Mouse (Mus musculus) macrophage (primary cell): ENCODE results near the gene Dcaf8. TPM values are rescaled to one million over a fixed set of nuclear protein-coding genes. Genes with fewer than 3 reads are reported as not detected.

ENCODE experiments used
- H3K27ac ChIP-seq: fragments of 350-480 bp; formaldehyde crosslinking; 2 replicates; pipeline ENCODE4 v1.9.0; 2021
- H3K36me3 ChIP-seq: fragments of 350-480 bp; formaldehyde crosslinking; 2 replicates; pipeline ENCODE4 v1.9.0; 2021; ENCODE audit errors: inconsistent target
- H3K4me3 ChIP-seq: fragments of 350-480 bp; formaldehyde crosslinking; 2 replicates; pipeline ENCODE4 v1.9.0; 2021; ENCODE audit errors: inconsistent target
- H3K79me2 ChIP-seq: fragments of 350-480 bp; formaldehyde crosslinking; 2 replicates; pipeline ENCODE4 v1.9.0; 2021; ENCODE audit errors: inconsistent target
- WGBS: methylation state at CpG from one replicate; pipeline ENCODE4 v1.1.7; 2026; ENCODE audit warnings: inconsistent platforms; ENCODE audit not compliant: missing documents; 5-methylcytosine and 5-hydroxymethylcytosine counted together
- polyA plus RNA-seq: library from polyadenylated mRNA; stranded (reverse); fragments of 250-400 nt; gene quantifications from 3 replicates; pipeline ENCODE4 v1.2.4, GENCODE M21; 2018; ENCODE audit warnings: inconsistent platforms

Gene Dcaf8
- polyA plus RNA-seq, 1 experiment from 2014 or later = 68.0 TPM

DNA sequence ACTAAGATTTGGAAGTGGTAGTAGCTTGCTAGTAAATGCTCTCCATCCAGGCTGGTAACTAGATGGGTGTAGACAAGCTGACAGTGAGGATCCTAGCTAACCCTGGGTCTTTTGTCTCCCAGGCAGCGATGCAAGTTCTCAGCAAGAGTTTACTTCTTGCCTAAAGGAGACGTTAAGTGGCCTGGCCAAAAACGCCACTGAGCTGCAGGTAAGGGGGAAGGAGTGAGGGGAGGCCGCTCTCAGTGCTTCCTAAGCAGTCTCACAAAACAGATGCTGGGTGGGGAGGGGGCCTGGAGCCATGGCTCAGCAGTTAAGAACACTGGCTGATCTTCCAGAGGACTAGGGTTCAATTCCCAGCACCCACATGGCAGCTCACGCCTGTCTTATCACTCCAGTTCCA lies 18.1 kb upstream of the Dcaf8 start:
- H3K27ac ChIP-seq = no peak overlapping the region
- no peak overlapping the region for H3K4me3 ChIP-seq
- peaks cover 46% of the 10 kb centered on the region for H3K36me3 ChIP-seq
- H3K79me2 ChIP-seq = peaks cover 13% of the 10 kb centered on the region; the same call in 1 of the 2 replicates
- 97% methylated on average over 5 of the region's 5 CpGs for WGBS

GRCm38 (mm10) chr1:172132319-172132718 lies 15.6 kb upstream of the Dcaf8 start:
- peaks cover 7% of the 10 kb centered on the region; the same call in 1 of the 2 replicates for H3K79me2 ChIP-seq
- 97% methylated on average over 7 of the region's 7 CpGs for WGBS
- H3K27ac ChIP-seq = no peak overlapping the region
- H3K36me3 ChIP-seq = peaks cover 55% of the 10 kb centered on the region
- H3K4me3 ChIP-seq = no peak overlapping the region

- 89% methylated on average over 7 of the region's 7 CpGs for WGBS
- no peak overlapping the region for H3K4me3 ChIP-seq
- H3K36me3 ChIP-seq = peaks cover 54% of the 10 kb centered on the region
- H3K79me2 ChIP-seq = no peaks in the 10 kb centered on the region
- no peak overlapping the region for H3K27ac ChIP-seq
These were observed 14.3 kb upstream of the Dcaf8 start for GRCm38 (mm10) chr1:172133535-172133934.

- Histone ChIP-seq H3K36me3 (peaks cover 51% of the 10 kb centered on the region), H3K79me2 (no peaks in the 10 kb centered on the region), H3K4me3 (no peak overlapping the region), H3K27ac (no peak overlapping the region)
- 92% methylated on average over 4 of the region's 4 CpGs for WGBS
These were observed 13.8 kb upstream of the Dcaf8 start for GRCm38 (mm10) chr1:172134072-172134471.

GRCm38 (mm10) chr1:172140160-172140559 lies 7.7 kb upstream of the Dcaf8 start:
- Histone ChIP-seq H3K79me2 (no peaks in the 10 kb centered on the region), H3K27ac (no peak overlapping the region), H3K36me3 (0 out of 2 replicates have a peak, but pooled peaks cover 6% of the 10 kb centered on the region), H3K4me3 (no peak overlapping the region)
- 95% methylated on average over 2 of the region's 2 CpGs for WGBS

DNA sequence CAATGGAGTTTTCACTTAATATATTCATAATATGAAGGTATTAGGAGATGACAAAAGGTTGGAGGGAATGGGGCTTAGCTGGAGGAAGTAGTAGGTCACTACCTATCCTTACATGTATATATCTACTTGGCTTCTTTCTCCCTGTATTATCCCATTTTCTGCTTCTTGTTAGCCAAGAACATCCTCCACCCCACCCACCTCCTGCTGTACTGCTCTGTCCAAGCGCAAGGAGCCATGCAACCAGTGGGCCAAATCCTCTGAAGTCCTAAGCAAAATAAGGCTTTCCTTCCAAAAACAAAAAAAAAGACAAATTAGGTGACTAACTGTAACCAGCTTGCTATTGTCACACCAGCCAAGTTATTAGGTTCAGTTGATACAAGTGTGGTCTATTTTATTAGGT lies 7.1 kb upstream of the Dcaf8 start:
- Histone ChIP-seq H3K27ac (no peak overlapping the region), H3K4me3 (no peak overlapping the region), H3K36me3 (0 out of 2 replicates have a peak, but pooled peaks cover 4% of the 10 kb centered on the region), H3K79me2 (no peaks in the 10 kb centered on the region)
- 100% methylated on average over 1 of the region's 1 CpGs for WGBS

- Histone ChIP-seq H3K79me2 (no peaks in the 10 kb centered on the region), H3K4me3 (no peak overlapping the region), H3K36me3 (no peaks in the 10 kb centered on the region), H3K27ac (no peak overlapping the region)
- WGBS = 91% methylated on average over 3 of the region's 3 CpGs
These were observed 6.4 kb upstream of the Dcaf8 start for GRCm38 (mm10) chr1:172141529-172141928.

GRCm38 (mm10) chr1:172143570-172143969 lies 4.3 kb upstream of the Dcaf8 start:
- H3K4me3 ChIP-seq = no peak overlapping the region
- no peaks in the 10 kb centered on the region for H3K36me3 ChIP-seq
- no peak overlapping the region for H3K27ac ChIP-seq
- peaks cover 4% of the 10 kb centered on the region; the same call in 1 of the 2 replicates for H3K79me2 ChIP-seq
- 0% methylated on average over 1 of the region's 1 CpGs for WGBS

- H3K36me3 ChIP-seq = 0 out of 2 replicates have a peak, but pooled peaks cover 15% of the 10 kb centered on the region
These were observed 533 bp downstream of the Dcaf8 start for GRCm38 (mm10) chr1:172148279-172148954.

GRCm38 (mm10) chr1:172148955-172149815 lies 1.3 kb downstream of the Dcaf8 start:
- peaks cover 57% of the 10 kb centered on the region; the same call in 1 of the 2 replicates for H3K79me2 ChIP-seq
- H3K27ac ChIP-seq = peak overlapping the region; percentile 90
- 2% methylated on average over 19 of the region's 19 CpGs for WGBS
- H3K4me3 ChIP-seq = peak overlapping the region; percentile 92
- 0 out of 2 replicates have a peak, but pooled peaks cover 22% of the 10 kb centered on the region for H3K36me3 ChIP-seq

More at GRCm38 (mm10) chr1:172148279-172148954, 533 bp downstream of the Dcaf8 start:
- Histone ChIP-seq H3K4me3 (peak overlapping the region; percentile 92), H3K27ac (peak overlapping the region; percentile 90), H3K79me2 (peaks cover 51% of the 10 kb centered on the region; the same call in 1 of the 2 replicates)
- WGBS = under 1% methylated on average over 40 of the region's 40 CpGs

- H3K4me3 ChIP-seq = no peak overlapping the region
- H3K79me2 ChIP-seq = peaks cover 95% of the 10 kb centered on the region
- no peak overlapping the region for H3K27ac ChIP-seq
- 0 out of 2 replicates have a peak, but pooled peaks cover 35% of the 10 kb centered on the region for H3K36me3 ChIP-seq
- 93% methylated on average over 3 of the region's 3 CpGs for whole genome bisulfite sequencing
These were observed 6.7 kb downstream of the Dcaf8 start for GRCm38 (mm10) chr1:172154536-172154935.

DNA sequence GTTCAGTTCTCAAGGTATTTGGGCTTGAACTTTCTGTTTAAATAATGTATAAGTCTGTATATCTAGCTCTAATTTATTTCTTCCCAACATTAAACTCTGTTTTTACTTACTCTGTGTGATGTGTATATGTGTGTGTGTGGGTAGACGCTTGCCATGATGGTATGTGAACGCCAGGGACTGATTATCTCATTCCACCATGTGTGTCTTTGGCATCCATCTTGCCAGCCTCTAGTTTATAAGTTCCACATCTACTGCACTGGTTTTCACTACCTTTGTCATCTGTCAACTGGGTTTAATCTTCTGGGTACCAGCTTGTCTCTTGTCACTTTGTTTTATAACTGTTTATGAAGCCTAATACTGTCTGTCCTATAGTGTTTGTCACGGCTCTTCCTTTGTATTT lies 7.6 kb downstream of the Dcaf8 start:
- 0 out of 2 replicates have a peak, but pooled peaks cover 35% of the 10 kb centered on the region for H3K36me3 ChIP-seq
- no peak overlapping the region for H3K4me3 ChIP-seq
- no peak overlapping the region for H3K27ac ChIP-seq
- peaks cover 95% of the 10 kb centered on the region for H3K79me2 ChIP-seq
- WGBS = 90% methylated on average over 3 of the region's 3 CpGs

DNA sequence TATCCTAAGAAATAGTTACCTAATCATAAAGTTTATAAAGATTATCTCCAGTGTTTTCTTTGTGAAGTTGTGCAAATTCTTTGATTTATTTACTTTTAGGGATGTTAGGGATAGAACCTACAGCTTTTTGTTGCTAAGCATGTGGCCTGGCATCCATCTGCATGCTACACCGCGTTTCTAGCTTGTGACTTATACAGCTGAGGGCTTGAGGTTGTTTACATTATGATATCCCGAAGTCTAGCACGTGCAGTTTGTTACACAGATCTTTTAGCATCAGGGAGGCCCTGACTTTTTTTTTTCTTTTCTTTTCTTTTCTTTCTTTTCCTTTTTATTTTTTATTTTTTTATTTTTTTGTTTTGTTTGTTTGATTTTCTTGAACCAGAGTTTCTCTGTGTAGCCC lies 12.1 kb downstream of the Dcaf8 start:
- Histone ChIP-seq H3K36me3 (0 out of 2 replicates have a peak, but pooled peaks cover 5% of the 10 kb centered on the region), H3K79me2 (peaks cover 98% of the 10 kb centered on the region), H3K4me3 (no peak overlapping the region), H3K27ac (no peak overlapping the region)
- 88% methylated on average over 4 of the region's 4 CpGs for WGBS

GRCm38 (mm10) chr1:172160508-172160907 lies 12.6 kb downstream of the Dcaf8 start:
- peaks cover 8% of the 10 kb centered on the region; the same call in 1 of the 2 replicates for H3K36me3 ChIP-seq
- no peak overlapping the region for H3K4me3 ChIP-seq
- no peak overlapping the region for H3K27ac ChIP-seq
- peaks cover 98% of the 10 kb centered on the region for H3K79me2 ChIP-seq

DNA sequence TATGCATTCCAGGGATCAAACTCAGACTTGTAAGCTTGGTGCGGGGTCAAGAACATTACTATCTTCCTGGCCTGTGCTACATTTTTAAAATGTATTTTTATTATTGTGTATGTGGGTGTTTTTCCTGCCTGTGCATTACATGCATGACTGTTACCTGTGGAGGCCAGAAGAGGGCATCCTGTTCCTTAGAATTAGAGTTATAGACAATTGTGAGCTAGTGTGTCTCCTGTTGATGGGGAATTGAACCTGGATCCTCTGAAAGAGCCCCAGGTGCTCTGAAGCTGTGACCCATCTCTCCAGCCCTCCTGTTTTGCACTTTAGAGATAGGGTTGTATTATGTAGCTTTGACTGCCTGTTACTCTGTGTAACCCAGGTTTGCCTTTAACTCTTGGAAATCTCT lies 14.1 kb downstream of the Dcaf8 start:
- no peak overlapping the region for H3K27ac ChIP-seq
- 100% methylated on average over 1 of the region's 1 CpGs for WGBS
- H3K4me3 ChIP-seq = no peak overlapping the region
- H3K79me2 ChIP-seq = peaks cover 87% of the 10 kb centered on the region
- peaks cover 13% of the 10 kb centered on the region; the same call in 1 of the 2 replicates for H3K36me3 ChIP-seq
